Mouse (Mus musculus): Measurements from ENCODE around the gene Ehd2.

The Ehd2 gene

DNA sequence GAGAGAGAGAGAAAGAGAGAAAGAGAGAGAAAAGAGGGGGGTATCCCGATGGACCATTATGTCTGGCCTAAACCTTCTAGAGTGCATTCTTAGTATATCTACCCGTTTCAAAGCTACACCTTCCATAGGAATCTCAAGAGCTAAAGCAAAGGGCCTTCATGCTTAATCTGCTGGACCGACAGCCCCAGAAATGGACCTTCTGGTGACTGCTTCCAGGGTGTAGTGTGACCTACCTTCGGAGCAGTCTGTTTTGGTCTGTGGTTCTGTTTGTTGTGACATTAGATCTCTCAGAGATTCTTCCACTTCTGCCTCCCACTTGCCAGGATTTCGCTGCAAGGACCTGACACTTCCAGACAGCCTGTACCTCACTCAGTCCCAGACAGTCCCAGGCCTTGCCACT, 56.8 kb downstream of the Ehd2 start:
- in situ Hi-C loops (cut with MboI, MseI), result no loop called here

DNA sequence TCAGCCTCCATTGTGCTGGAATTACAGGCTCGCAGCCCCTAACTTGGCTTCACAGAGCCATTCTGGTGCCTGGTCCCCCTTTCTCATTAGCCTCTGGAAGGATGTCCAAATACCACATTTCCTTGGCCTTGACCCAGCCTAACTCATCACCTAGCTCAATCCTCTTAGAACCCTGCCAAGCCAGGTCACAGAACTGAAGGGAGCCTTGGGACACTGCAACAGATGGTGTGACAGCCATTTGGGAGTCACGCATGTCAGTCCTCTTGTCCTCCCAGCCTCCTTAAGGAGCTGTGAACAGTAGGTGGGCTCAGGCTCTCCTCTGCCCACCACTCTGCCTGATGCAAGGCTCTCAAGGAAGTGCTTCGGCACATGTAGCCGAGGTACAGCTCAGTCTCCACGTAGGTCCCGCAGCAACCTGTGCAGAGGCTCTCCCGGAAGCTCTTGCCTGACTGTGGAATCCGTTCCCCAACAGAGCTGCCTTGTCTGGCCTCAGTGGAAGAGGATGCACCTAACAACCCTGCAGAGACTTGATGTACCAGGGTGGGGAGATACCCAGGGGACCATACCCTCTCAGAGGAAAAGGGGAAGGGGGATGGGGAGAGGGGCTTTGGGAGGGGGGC, 59.3 kb downstream of the Ehd2 start:
- in situ Hi-C loops (cut with MboI, MseI), result no loop called here

DNA sequence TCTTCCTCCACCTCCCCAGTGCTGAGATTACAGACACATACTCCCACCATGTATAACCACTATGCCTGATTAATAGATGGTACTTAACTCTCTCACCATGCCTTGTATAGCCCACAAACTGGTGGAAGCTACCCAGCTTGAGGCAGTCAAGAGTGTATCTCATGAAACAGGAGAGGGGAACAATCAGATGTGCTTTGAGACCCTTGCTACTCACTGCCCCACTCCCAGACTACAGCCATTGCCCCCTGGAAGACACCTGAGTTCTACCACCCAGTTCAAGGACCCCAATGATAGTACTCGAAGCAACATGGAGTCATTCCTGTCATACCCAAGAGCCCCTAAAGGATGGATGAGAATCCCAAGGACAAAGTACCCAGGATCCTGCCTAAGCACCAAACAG, 60.8 kb downstream of the Ehd2 start:
- in situ Hi-C loops (cut with MboI, MseI), result no loop called here

DNA sequence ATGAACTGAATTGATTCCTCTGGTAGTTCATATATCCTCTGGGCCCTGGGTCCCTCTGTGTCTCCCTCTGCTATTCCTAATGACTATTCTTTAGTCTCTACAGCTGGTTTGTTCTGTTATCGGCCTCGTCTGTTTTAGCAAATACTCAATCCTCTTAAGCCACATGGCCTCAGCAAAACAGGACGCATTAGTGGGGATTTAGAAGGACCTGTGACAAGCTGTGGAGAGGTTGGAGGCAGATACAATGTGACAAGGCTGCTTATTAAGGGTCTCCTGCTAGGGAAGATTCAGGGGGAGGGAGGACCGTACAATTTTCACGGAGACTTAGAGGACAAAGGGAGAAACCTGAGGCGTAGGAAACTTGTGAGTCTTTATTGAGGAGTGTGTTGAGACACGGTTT, 61.5 kb downstream of the Ehd2 start:
- in situ Hi-C loops (cut with MboI, MseI), result no loop called here

DNA sequence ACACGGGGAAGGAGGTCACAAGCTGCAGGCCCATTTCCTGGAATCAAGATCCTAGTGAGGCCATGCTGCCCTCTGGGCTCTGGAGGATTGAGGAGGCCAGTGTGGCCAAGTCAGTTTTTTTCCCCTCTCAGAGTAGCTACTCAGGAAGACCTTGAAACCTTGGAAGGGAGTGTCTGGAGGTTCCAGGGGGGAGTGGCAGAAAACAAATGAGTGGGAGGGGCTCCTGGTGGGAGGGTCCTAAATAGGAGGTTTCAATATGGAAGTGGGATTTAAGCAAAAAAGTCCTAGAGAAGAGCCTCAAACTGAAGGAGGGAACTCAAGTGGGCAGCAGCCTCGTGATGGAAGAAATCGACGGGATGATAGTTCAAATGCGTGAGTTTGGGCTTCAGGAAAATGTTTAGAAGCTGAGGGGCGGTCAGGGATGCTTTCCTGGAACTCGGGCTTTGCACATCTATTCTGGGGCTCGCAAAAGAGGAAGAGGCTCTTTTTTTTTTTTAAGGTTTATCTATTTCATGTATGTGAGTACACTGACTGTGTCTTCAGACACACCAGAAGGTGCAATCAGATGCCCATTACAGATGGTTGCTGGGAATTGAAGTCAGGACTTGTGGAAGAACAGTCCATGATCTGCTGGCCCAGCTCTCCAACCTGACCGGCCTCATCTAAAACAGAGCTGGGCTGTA, 65.9 kb downstream of the Ehd2 start:
- in situ Hi-C loops (cut with MboI, MseI), result no loop called here

Data from T-helper 17 cell (primary cell).